ENCODE assay signal across 12 mouse cellular contexts in genomic region chr12:70675846-70676245, GRCm38 (mm10).
"Had no signal": no experiment of that assay in that cellular context is flagged by ENCODE, and none has a peak within 500 bp of the region (broad histone marks: within the 10 kb centered on the region; RNA-seq: fewer than 3 reads in every experiment).

No protein-coding gene starts in this region.

- H3K4me2 ChIP-seq: kidney, embryonic 15.5 days; limb, embryonic 13.5 days; neural tube, embryonic 13.5 days had no signal

- H3K4me1 ChIP-seq: kidney, embryonic 15.5 days had no signal

- H3K9ac ChIP-seq: kidney, embryonic 15.5 days; limb, embryonic 13.5 days; liver, embryonic 14.5 days; neural tube, embryonic 13.5 days had no signal

- H3K9me3 ChIP-seq: kidney, embryonic 15.5 days; neural tube, embryonic 13.5 days had no signal

- H3K27me3 ChIP-seq: kidney, embryonic 15.5 days; limb, embryonic 13.5 days; neural tube, embryonic 13.5 days had no signal

- H3K36me3 ChIP-seq: kidney, embryonic 15.5 days; limb, embryonic 13.5 days; neural tube, embryonic 13.5 days had no signal

- H3K4me3 ChIP-seq: kidney, embryonic 15.5 days; limb, embryonic 13.5 days; neural tube, embryonic 13.5 days had no signal

- DNase-seq: kidney, adult 2 months; kidney, postnatal 14 days; left cerebral cortex, postnatal 4 days; lung, adult 18-20 months; midbrain, embryonic 14.5 days; right cerebral cortex, adult 18-20 months; right cerebral cortex, postnatal 25 days had no signal

- H3K27ac ChIP-seq: kidney, embryonic 15.5 days; limb, embryonic 13.5 days; liver, embryonic 14.5 days; neural tube, embryonic 13.5 days; stomach, postnatal 0 days had no signal
